Mouse (Mus musculus) thymus, postnatal 14 days (tissue): Measurements from ENCODE around the gene Trp53i13.

Experiments used
- DNase-seq: peaks from one replicate; pipeline ENCODE4 v3.0.0; 2021

The Trp53i13 gene

GRCm38 (mm10) chr11:77491123-77491501, 24.7 kb downstream of the Trp53i13 start:
- peak; percentile 96 for DNase-seq

- DNase-seq = no peak
Observed at GRCm38 (mm10) chr11:77490451-77490850, 25.3 kb downstream of the Trp53i13 start.

GRCm38 (mm10) chr11:77489591-77490235, 26.1 kb downstream of the Trp53i13 start, which contains the start of gene Ankrd13b:
Gene Ankrd13b (minus strand): TSS chr11:77489678.
- DNase-seq = peak; percentile 68

- peak; percentile 55 for DNase-seq
Observed at GRCm38 (mm10) chr11:77488771-77489581, 26.8 kb downstream of the Trp53i13 start.

GRCm38 (mm10) chr11:77486798-77487197, 29.0 kb downstream of the Trp53i13 start:
- DNase-seq = no peak

- DNase-seq = no peak
Observed at GRCm38 (mm10) chr11:77485229-77485628, 30.6 kb downstream of the Trp53i13 start.

GRCm38 (mm10) chr11:77483510-77484255, 32.1 kb downstream of the Trp53i13 start:
- peak; percentile 84 for DNase-seq

- DNase-seq = no peak
Observed at GRCm38 (mm10) chr11:77483043-77483442, 32.7 kb downstream of the Trp53i13 start.

GRCm38 (mm10) chr11:77476895-77477294, 38.9 kb downstream of the Trp53i13 start:
- DNase-seq = no peak

GRCm38 (mm10) chr11:77476216-77476615, 39.6 kb downstream of the Trp53i13 start:
- no peak for DNase-seq

- no peak for DNase-seq
Observed at GRCm38 (mm10) chr11:77472775-77473174, 43.0 kb downstream of the Trp53i13 start.

GRCm38 (mm10) chr11:77471407-77471806, 44.4 kb downstream of the Trp53i13 start:
- no peak for DNase-seq

- DNase-seq = no peak
Observed at GRCm38 (mm10) chr11:77468397-77468796, 47.4 kb downstream of the Trp53i13 start.

- peak; percentile 90 for DNase-seq
Observed at GRCm38 (mm10) chr11:77467784-77468183, 48.0 kb downstream of the Trp53i13 start.

GRCm38 (mm10) chr11:77467157-77467556, 48.6 kb downstream of the Trp53i13 start:
- DNase-seq = peak; percentile 95

GRCm38 (mm10) chr11:77466544-77466943, 49.2 kb downstream of the Trp53i13 start:
- no peak for DNase-seq

- DNase-seq = no peak
Observed at GRCm38 (mm10) chr11:77465111-77465510, 50.7 kb downstream of the Trp53i13 start.

GRCm38 (mm10) chr11:77464684-77465083, 51.1 kb downstream of the Trp53i13 start:
- DNase-seq = no peak

GRCm38 (mm10) chr11:77463786-77464185, 52.0 kb downstream of the Trp53i13 start:
- no peak for DNase-seq

- no peak for DNase-seq
Observed at GRCm38 (mm10) chr11:77463101-77463445, 52.7 kb downstream of the Trp53i13 start.

- no peak for DNase-seq
Observed at GRCm38 (mm10) chr11:77462283-77463100, 53.3 kb downstream of the Trp53i13 start, which contains the start of gene Coro6. Gene Coro6 (plus strand): TSS chr11:77462411.

- no peak for DNase-seq
Observed at GRCm38 (mm10) chr11:77461856-77462255, 53.9 kb downstream of the Trp53i13 start.
